Mouse (Mus musculus): ENCODE data around the gene Tmppe.

DNA sequence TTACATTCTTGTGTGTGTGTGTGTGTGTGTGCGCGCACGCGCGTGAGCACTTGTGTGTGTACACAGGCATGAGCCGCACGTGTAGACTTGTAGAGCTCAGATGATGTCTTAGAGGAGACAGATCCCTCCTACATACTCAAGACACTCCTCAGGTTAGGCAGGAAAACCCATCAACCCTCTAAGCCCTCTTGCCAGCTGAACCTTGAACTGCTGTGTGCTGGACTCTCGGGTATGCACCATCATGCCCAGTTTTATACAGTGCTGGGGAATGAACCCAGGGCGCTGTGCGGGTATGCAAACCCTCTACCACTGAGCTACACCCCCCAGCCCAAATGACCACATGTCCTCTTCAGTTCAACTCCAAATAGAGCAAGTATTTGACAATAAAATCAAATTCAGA is 15.7 kb upstream of the Tmppe start:
- TF ChIP-seq CTCF (IDR thresholded peaks at IDR 0.05) (no peak), EP300 (IDR thresholded peaks at IDR 0.05) (no peak)

Data from lung, postnatal 0 days (tissue).